Mouse (Mus musculus) layer of hippocampus, postnatal 25 days (tissue): ENCODE measurements around the gene Immp2l. TPM values are rescaled to one million over a fixed set of nuclear protein-coding genes. Genes with fewer than 3 reads are reported as not detected.

Experiments used
- DNase-seq, 2 experiments: peaks; one replicate each; pipeline ENCODE4 v3.0.0; 2022; ENCODE audit warnings: mixed read lengths in 2 of 2, low spot score in 1 of 2; ENCODE audit errors: extremely low spot score in 1 of 2
- total RNA-seq, 2 experiments: library from RNA; stranded (reverse); gene quantifications; 2 replicates each; pipeline ENCODE4 v1.2.3; 2021

The Immp2l gene
- total RNA-seq, 2 experiments from 2014 or later: 6.1 to 6.8 TPM

GRCm38 (mm10) chr12:41047085-41047766, 23.3 kb downstream of the Immp2l start:
- no peak for DNase-seq

- no peak for DNase-seq
Observed at GRCm38 (mm10) chr12:41050945-41051344, 27.1 kb downstream of the Immp2l start.

GRCm38 (mm10) chr12:41052897-41053296, 29.0 kb downstream of the Immp2l start:
- DNase-seq: no peak

- no peak for DNase-seq
Observed at GRCm38 (mm10) chr12:41054006-41054791, 30.3 kb downstream of the Immp2l start.

GRCm38 (mm10) chr12:41055941-41056340, 32.1 kb downstream of the Immp2l start:
- no peak for DNase-seq

- DNase-seq: no peak
Observed at GRCm38 (mm10) chr12:41063281-41063680, 39.4 kb downstream of the Immp2l start.

- DNase-seq: no peak
Observed at GRCm38 (mm10) chr12:41081843-41082242, 58.0 kb downstream of the Immp2l start.

- no peak for DNase-seq
Observed at GRCm38 (mm10) chr12:41084370-41085089, 60.6 kb downstream of the Immp2l start.

- no peak for DNase-seq
Observed at GRCm38 (mm10) chr12:41089931-41090366, 66.1 kb downstream of the Immp2l start.

- no peak for DNase-seq
Observed at GRCm38 (mm10) chr12:41090771-41091170, 66.9 kb downstream of the Immp2l start.

- no peak for DNase-seq
Observed at GRCm38 (mm10) chr12:41091316-41091715, 67.4 kb downstream of the Immp2l start.

GRCm38 (mm10) chr12:41096045-41096444, 72.2 kb downstream of the Immp2l start:
- no peak for DNase-seq

- DNase-seq: peak in 1 of 2 experiments; percentile 14
Observed at GRCm38 (mm10) chr12:41097406-41097805, 73.5 kb downstream of the Immp2l start.

- no peak for DNase-seq
Observed at GRCm38 (mm10) chr12:41109011-41109410, 85.1 kb downstream of the Immp2l start.

- DNase-seq: peak in 1 of 2 experiments; percentile 15
Observed at GRCm38 (mm10) chr12:41111456-41111855, 87.6 kb downstream of the Immp2l start.

GRCm38 (mm10) chr12:41112137-41112536, 88.2 kb downstream of the Immp2l start:
- DNase-seq: no peak

- no peak for DNase-seq
Observed at GRCm38 (mm10) chr12:41118358-41118757, 94.5 kb downstream of the Immp2l start.

GRCm38 (mm10) chr12:41119657-41120056, 95.8 kb downstream of the Immp2l start:
- DNase-seq: no peak

- DNase-seq: no peak
Observed at GRCm38 (mm10) chr12:41123207-41123606, 99.3 kb downstream of the Immp2l start.

GRCm38 (mm10) chr12:41134885-41135284, 111.0 kb downstream of the Immp2l start:
- no peak for DNase-seq

- DNase-seq: no peak
Observed at GRCm38 (mm10) chr12:41159543-41159942, 135.7 kb downstream of the Immp2l start.
